Mouse (Mus musculus) brain, embryonic 18.5 days (tissue): ENCODE results near the gene Olfr1370.
"Not testable (repeated sequence)": the region's sequence is repeated elsewhere in the genome, so short reads cannot be mapped to it uniquely, and the experiment has no call there.

ENCODE experiments used
- DNase-seq: peaks from one replicate; pipeline ENCODE4 v3.0.0-alpha.2; 2012; ENCODE audit warnings: low read depth, low spot score

Olfr1370 gene

GRCm38 (mm10) chr13:21074847-21075246, at the start of gene Olfr1370:
Olfr1370 (minus strand) TSS chr13:21074947.
- no peak for DNase-seq

- no peak for DNase-seq
Observed at GRCm38 (mm10) chr13:21114121-21114520, 39.4 kb upstream of the Olfr1370 start.

- DNase-seq: not testable (repeated sequence)
Observed at GRCm38 (mm10) chr13:21111183-21111582, 36.4 kb upstream of the Olfr1370 start, which contains the start of gene Olfr1369-ps1. Olfr1369-ps1 (plus strand) TSS chr13:21111483.

- DNase-seq: no peak
Observed at GRCm38 (mm10) chr13:21110441-21110840, 35.7 kb upstream of the Olfr1370 start.

GRCm38 (mm10) chr13:21109759-21110158, 35.0 kb upstream of the Olfr1370 start:
- DNase-seq: no peak

GRCm38 (mm10) chr13:21082686-21083085, 7.9 kb upstream of the Olfr1370 start:
- DNase-seq: no peak

GRCm38 (mm10) chr13:21066021-21066420, 8.7 kb downstream of the Olfr1370 start:
- no peak for DNase-seq

- no peak for DNase-seq
Observed at GRCm38 (mm10) chr13:21050118-21050517, 24.6 kb downstream of the Olfr1370 start.

GRCm38 (mm10) chr13:21040589-21041199, 34.1 kb downstream of the Olfr1370 start:
- no peak for DNase-seq

GRCm38 (mm10) chr13:21035981-21036380, 38.8 kb downstream of the Olfr1370 start:
- DNase-seq: no peak

- no peak for DNase-seq
Observed at GRCm38 (mm10) chr13:21035011-21035410, 39.7 kb downstream of the Olfr1370 start.

GRCm38 (mm10) chr13:21033176-21033575, 41.6 kb downstream of the Olfr1370 start:
- DNase-seq: no peak

- no peak for DNase-seq
Observed at GRCm38 (mm10) chr13:21024831-21025230, 49.9 kb downstream of the Olfr1370 start.
